Mouse (Mus musculus) limb, embryonic 11.5 days (tissue): ENCODE results near the gene Olfr1389. TPM values are rescaled to one million over a fixed set of nuclear protein-coding genes. Genes with fewer than 3 reads are reported as not detected.
"Not testable (repeated sequence)": the region's sequence is repeated elsewhere in the genome, so short reads cannot be mapped to it uniquely, and the experiment has no call there.

ENCODE experiments used
- ATAC-seq: fragments of 200-750 bp; cut with Nextera tagmentation; 2 replicates; pipeline ENCODE4 v1.8.0; 2017; ENCODE audit warnings: low read depth; ENCODE audit not compliant: insufficient number of reproducible peaks, low FRiP score, low TSS enrichment
- DNase-seq: peaks from one replicate; pipeline ENCODE4 v3.0.0-alpha.2; 2015; ENCODE audit warnings: low spot score
- H3K27ac ChIP-seq: fragments of 300-500 bp; sonication (generic); replicated peaks from 2 replicates; pipeline ENCODE4 v1.5.1; 2014; ENCODE audit warnings: low read depth, mild to moderate bottlenecking, low read length
- H3K27me3 ChIP-seq: fragments of 300-500 bp; sonication (generic); 2 replicates; pipeline ENCODE4 v1.6.1; 2014; ENCODE audit warnings: mild to moderate bottlenecking, low read length, mixed read lengths; ENCODE audit not compliant: control insufficient read depth, insufficient read depth
- H3K36me3 ChIP-seq: fragments of 300-500 bp; sonication (generic); 2 replicates; pipeline ENCODE4 v1.6.1; 2014; ENCODE audit warnings: mild to moderate bottlenecking, low read length, moderate library complexity, mixed read lengths; ENCODE audit not compliant: control insufficient read depth, insufficient read depth
- H3K4me1 ChIP-seq: fragments of 300-500 bp; sonication (generic); 2 replicates; pipeline ENCODE4 v1.6.1; 2014; ENCODE audit warnings: low read length, mixed read lengths; ENCODE audit not compliant: control insufficient read depth, insufficient read depth
- H3K4me2 ChIP-seq: fragments of 300-500 bp; sonication (generic); 2 replicates; pipeline ENCODE4 v1.6.1; 2014; ENCODE audit warnings: low read depth, mild to moderate bottlenecking, moderate library complexity; ENCODE audit not compliant: severe bottlenecking
- H3K4me3 ChIP-seq: fragments of 300-500 bp; sonication (generic); 2 replicates; pipeline ENCODE4 v1.5.1; 2014; ENCODE audit warnings: low read depth, low read length
- H3K9ac ChIP-seq: fragments of 300-500 bp; sonication (generic); 2 replicates; pipeline ENCODE4 v1.6.1; 2014; ENCODE audit warnings: mild to moderate bottlenecking, low read length
- H3K9me3 ChIP-seq: fragments of 300-500 bp; sonication (generic); 2 replicates; pipeline ENCODE4 v1.6.1; 2016; ENCODE audit warnings: low read length; ENCODE audit not compliant: control insufficient read depth
- WGBS: fragments of 180-500 bp; shearing (Covaris S2); extraction: QIAGEN DNeasy Blood & Tissue Kit; methylation state at CpG from one replicate; pipeline ENCODE4 v1.1.7; 2014; 5-methylcytosine and 5-hydroxymethylcytosine counted together
- polyA plus RNA-seq: library from polyadenylated mRNA; unstranded; fragments of >200 nt; fragmentation: Nextera tagmentation; extraction: Ambion mirVana; gene quantifications from 2 replicates; pipeline ENCODE4 v1.2.1, GENCODE M21; 2014

Olfr1389 gene
- polyA plus RNA-seq, 1 experiment from 2014 or later, result not detected

GRCm38 (mm10) chr11:49455043-49455442 is 32.2 kb downstream of the Olfr1389 start, which contains the start of gene Olfr1387:
TSS of gene Olfr1387 (plus strand) at chr11:49455343.
- no peak for DNase-seq
- H3K4me2 ChIP-seq, result no peak within 1 kb of the TSS
- H3K36me3 ChIP-seq, result no peaks in the 10 kb centered on the region
- no peaks in the 10 kb centered on the region for H3K9me3 ChIP-seq
- ATAC-seq, result no peak
- no peaks in the 10 kb centered on the region for H3K4me1 ChIP-seq
- no peak within 1 kb of the TSS for H3K4me3 ChIP-seq
- H3K9ac ChIP-seq, result no peak within 1 kb of the TSS
- H3K27ac ChIP-seq, result no peak within 1 kb of the TSS
- WGBS, result 74% methylated on average over 1 of the region's 1 CpGs
- no peaks in the 10 kb centered on the region for H3K27me3 ChIP-seq

- not testable (repeated sequence) for H3K9me3 ChIP-seq, H3K27me3 ChIP-seq, H3K4me1 ChIP-seq, H3K36me3 ChIP-seq, DNase-seq, H3K9ac ChIP-seq, H3K4me3 ChIP-seq, ATAC-seq, H3K27ac ChIP-seq, H3K4me2 ChIP-seq
- WGBS, result 86% methylated on average over 2 of the region's 3 CpGs
Measured at GRCm38 (mm10) chr11:49464746-49465145, 41.9 kb downstream of the Olfr1389 start, which contains the start of gene Olfr1386. TSS of gene Olfr1386 (plus strand) at chr11:49465046.

Other genes with a start within 250 kb of the Olfr1389 start
- gene Btnl9, start 235.9 kb upstream of the Olfr1389 start, polyA plus RNA-seq, result 0.88 and 0.91 TPM in 2 replicates
- 54.1 and 58.0 TPM in 2 replicates for gene Zfp62, start 219.8 kb upstream of the Olfr1389 start, polyA plus RNA-seq
- 33.8 and 41.1 TPM in 2 replicates for gene Mgat1, start 178.9 kb upstream of the Olfr1389 start, polyA plus RNA-seq
- gene Olfr1393, start 144.8 kb upstream of the Olfr1389 start, polyA plus RNA-seq, result 0.06 TPM in 1 of 2 replicates, not detected in the other
- not detected in 2 replicates for gene Olfr1392, start 137.8 kb upstream of the Olfr1389 start, polyA plus RNA-seq
- gene Olfr10, start 118.3 kb upstream of the Olfr1389 start, polyA plus RNA-seq, result not detected in 2 replicates
- not detected in 2 replicates for gene Olfr1391, start 100.3 kb upstream of the Olfr1389 start, polyA plus RNA-seq
- gene Olfr1390, start 87.9 kb upstream of the Olfr1389 start, polyA plus RNA-seq, result not detected in 2 replicates
- gene Olfr1388, start 13.6 kb downstream of the Olfr1389 start, polyA plus RNA-seq, result 0.11 and 0.14 TPM in 2 replicates
- gene Olfr1387, start 32.3 kb downstream of the Olfr1389 start, polyA plus RNA-seq, result not detected in 2 replicates
- not detected in 2 replicates for gene Olfr1386, start 42.0 kb downstream of the Olfr1389 start, polyA plus RNA-seq
- gene Olfr1385, start 66.0 kb downstream of the Olfr1389 start, polyA plus RNA-seq, result not detected in 2 replicates
- gene Olfr1384, start 83.7 kb downstream of the Olfr1389 start, polyA plus RNA-seq, result not detected in 2 replicates
- gene Olfr1383, start 96.6 kb downstream of the Olfr1389 start, polyA plus RNA-seq, result not detected in 2 replicates
- not detected in 2 replicates for gene Olfr1382, start 105.2 kb downstream of the Olfr1389 start, polyA plus RNA-seq
- not detected in 2 replicates for gene Olfr1381, start 120.4 kb downstream of the Olfr1389 start, polyA plus RNA-seq
- not detected in 2 replicates for gene Olfr1380, start 133.8 kb downstream of the Olfr1389 start, polyA plus RNA-seq
- 4.5 and 5.8 TPM in 2 replicates for gene Flt4, start 186.2 kb downstream of the Olfr1389 start, polyA plus RNA-seq
- gene Scgb3a1, start 240.5 kb downstream of the Olfr1389 start, polyA plus RNA-seq, result not detected in 2 replicates